Mouse (Mus musculus) MEL (cell line): ENCODE results near the gene Arap2.

ENCODE experiments used
- CHD1 ChIP-seq: IDR thresholded peaks from 2 replicates; pipeline ENCODE4 v1.6.1; 2012; ENCODE audit warnings: low read depth, mild to moderate bottlenecking, inconsistent platforms, low read length, improper control_type of control experiment
- CHD2 ChIP-seq: IDR thresholded peaks from 2 replicates; pipeline ENCODE4 v1.6.1; 2011; ENCODE audit warnings: low read length, improper control_type of control experiment
- CTCF ChIP-seq, 3 experiments: IDR thresholded peaks in 2 of 3; conservative IDR thresholded peaks in 1 of 3; 2 replicates each; pipeline ENCODE4 v1.5.1; 2011 to 2012; ENCODE audit warnings: low read length in 3 of 3, low read depth in 2 of 3, mild to moderate bottlenecking in 2 of 3, improper control_type of control experiment in 1 of 3, inconsistent platforms in 1 of 3, mixed read lengths in 1 of 3, moderate library complexity in 1 of 3; ENCODE audit not compliant: control insufficient read depth in 1 of 3, insufficient read depth in 1 of 3, poor library complexity in 1 of 3, severe bottlenecking in 1 of 3
- EP300 ChIP-seq, 2 experiments: IDR thresholded peaks; 2 replicates each; pipeline ENCODE4 v1.6.1; 2011; ENCODE audit warnings: improper control_type of control experiment in 2 of 2, low read length in 2 of 2, low read depth in 1 of 2, mild to moderate bottlenecking in 1 of 2
- MAZ ChIP-seq: IDR thresholded peaks from 2 replicates; pipeline ENCODE4 v1.6.1; 2012; ENCODE audit warnings: low read depth, mild to moderate bottlenecking, inconsistent platforms, low read length, improper control_type of control experiment
- POLR2A ChIP-seq, 2 experiments: IDR thresholded peaks; 2 replicates each; pipeline ENCODE4 v1.6.1; 2011 to 2012; ENCODE audit warnings: low read length in 2 of 2, mild to moderate bottlenecking in 2 of 2, control low read depth in 1 of 2, improper control_type of control experiment in 1 of 2, low read depth in 1 of 2, moderate library complexity in 1 of 2; ENCODE audit not compliant: control insufficient read depth in 1 of 2, insufficient read depth in 1 of 2, poor library complexity in 1 of 2
- RCOR1 ChIP-seq: IDR thresholded peaks from 2 replicates; pipeline ENCODE4 v1.6.1; 2012; ENCODE audit warnings: low read depth, mild to moderate bottlenecking, inconsistent platforms, low read length, improper control_type of control experiment

- no peak for TF ChIP-seq MAZ
- TF ChIP-seq CHD1, result no peak
- TF ChIP-seq POLR2A (IDR thresholded peaks at IDR 0.05; ENCODE audit: control insufficient read depth in 1 of 2, insufficient read depth in 1 of 2, low read depth in 1 of 2, low read length in 2 of 2, poor library complexity in 1 of 2), result no peak
- TF ChIP-seq RCOR1, result no peak
- no peak for TF ChIP-seq CHD2
- no peak for TF ChIP-seq CTCF (IDR thresholded peaks at IDR 0.05 in 2 of 3, conservative IDR thresholded peaks at IDR 0.05 in 1 of 3; ENCODE audit: control insufficient read depth in 1 of 3, insufficient read depth in 1 of 3, low read depth in 2 of 3, low read length in 3 of 3, poor library complexity in 1 of 3, severe bottlenecking in 1 of 3)
- TF ChIP-seq EP300 (IDR thresholded peaks at IDR 0.05; ENCODE audit: low read depth in 1 of 2, low read length in 2 of 2), result no peak
Observed at GRCm38 (mm10) chr5:62653924-62654323, 112.0 kb downstream of the Arap2 start.
